8 mouse cellular contexts compared by ENCODE assay signal in genomic region chr1:59913869-59914225, GRCm38 (mm10). TPM values are rescaled to one million over a fixed set of nuclear protein-coding genes. Genes with fewer than 3 reads are reported as not detected.
DNase-seq lines count a peak whose midpoint lies in the region; ATAC-seq and TF ChIP-seq lines count a peak whose summit lies in the region.

No protein-coding gene starts in this region.

- H3K27ac ChIP-seq in CH12.LX (ENCODE audit: insufficient read depth, low read depth), result 0 out of 2 replicates have a peak overlapping the region, but pooled peaks have one; percentile 53
- H3K27ac ChIP-seq in embryonic fibroblast, embryonic 13.5 days (ENCODE audit: insufficient read depth, low read length), result no peak overlapping the region
- peak overlapping the region; percentile 99 for H3K27ac ChIP-seq in hindbrain, embryonic 16.5 days (ENCODE audit: low read depth, low read length)
- H3K27ac ChIP-seq in stomach, postnatal 0 days (replicated peaks), result peak overlapping the region; percentile 97

- no peak for TF ChIP-seq CTCF in CH12.LX (conservative IDR thresholded peaks at IDR 0.05 in 1 of 2, IDR thresholded peaks at IDR 0.05 in 1 of 2; ENCODE audit: low read depth in 2 of 2, low read length in 2 of 2)
- no peak for TF ChIP-seq CTCF in embryonic fibroblast, embryonic 13.5 days (IDR thresholded peaks at IDR 0.05; ENCODE audit: borderline replicate concordance, insufficient read depth, low read length)
- no peak for TF ChIP-seq CTCF in stomach, postnatal 0 days (IDR thresholded peaks at IDR 0.05; ENCODE audit: low read depth)

- peak overlapping the region; percentile 69 to 93 (median 89) for H3K4me3 ChIP-seq in CH12.LX (replicated peaks in 1 of 3; ENCODE audit: low read depth in 2 of 3, low read length in 2 of 3, poor library complexity in 1 of 3)
- H3K4me3 ChIP-seq in embryonic fibroblast, embryonic 13.5 days (ENCODE audit: insufficient read depth, low read length), result peak overlapping the region; percentile 82
- peak overlapping the region; percentile 75 for H3K4me3 ChIP-seq in hindbrain, embryonic 16.5 days (ENCODE audit: low read length)
- peak overlapping the region; percentile 95 for H3K4me3 ChIP-seq in stomach, postnatal 0 days (ENCODE audit: low read depth, low read length)

- no peak for TF ChIP-seq POLR2A in CH12.LX (IDR thresholded peaks at IDR 0.05; ENCODE audit: low read depth, low read length)
- TF ChIP-seq POLR2A in embryonic fibroblast, embryonic 13.5 days (IDR thresholded peaks at IDR 0.05; ENCODE audit: low read depth, low read length), result no peak

- H3K9me3 ChIP-seq in CH12.LX (replicated peaks; ENCODE audit: low read length), result no peaks in the 10 kb centered on the region
- H3K9me3 ChIP-seq in hindbrain, embryonic 16.5 days (ENCODE audit: control insufficient read depth, low read length), result no peaks in the 10 kb centered on the region
- no peaks in the 10 kb centered on the region for H3K9me3 ChIP-seq in stomach, postnatal 0 days (ENCODE audit: control insufficient read depth, low read length)

- no peaks in the 10 kb centered on the region for H3K36me3 ChIP-seq in CH12.LX (replicated peaks in 1 of 2; ENCODE audit: control insufficient read depth in 1 of 2, insufficient read depth in 1 of 2, low read length in 1 of 2)
- H3K36me3 ChIP-seq in hindbrain, embryonic 16.5 days (ENCODE audit: control insufficient read depth, insufficient read depth, low read length), result no peaks in the 10 kb centered on the region
- no peaks in the 10 kb centered on the region for H3K36me3 ChIP-seq in stomach, postnatal 0 days (ENCODE audit: control insufficient read depth, insufficient read depth, low read length)

- peak; percentile 37 for TF ChIP-seq EP300 in CH12.LX (IDR thresholded peaks at IDR 0.05; ENCODE audit: low read length)
- no peak for TF ChIP-seq EP300 in stomach, postnatal 0 days (optimal IDR thresholded peaks at IDR 0.05)

- dilution Hi-C loops in CH12.LX (cut with MboI; ENCODE audit: extremely low pct_ligation_motif_present, extremely low pct_unique_long_range_greater_than_20kb, low sequenced_read_pairs), result no loop called here

- in situ Hi-C loops in CH12.LX (cut with MboI; ENCODE audit: low pct_ligation_motif_present, low pct_unique_long_range_greater_than_20kb, low sequenced_read_pairs), result no loop called here

- DNase-seq in kidney, adult 11 months, result peak; percentile 46
- DNase-seq in kidney, adult 8-10 months, result no peak
- peak; percentile 74 for DNase-seq in CH12.LX (ENCODE audit: extremely low read depth)
- DNase-seq in lung, postnatal 36 days, result peak; percentile 66
- DNase-seq in stomach, postnatal 0 days (ENCODE audit: low spot score), result no peak
- DNase-seq in cerebellum, adult 11 months, result no peak

- no peak for TF ChIP-seq RAD21 in CH12.LX (IDR thresholded peaks at IDR 0.05; ENCODE audit: low read depth, low read length)

- ATAC-seq in hindbrain, embryonic 16.5 days, result no peak
- 0 out of 2 replicates have a peak, but pooled peaks have one; percentile 1 for ATAC-seq in stomach, postnatal 0 days (ENCODE audit: low FRiP score, low TSS enrichment)

- peaks cover 4 to 45% of the 10 kb centered on the region in 2 experiments; a peak in 2 of 4 replicates for H3K4me1 ChIP-seq in CH12.LX (ENCODE audit: control insufficient read depth in 1 of 2, insufficient read depth in 2 of 2)
- peaks cover 9% of the 10 kb centered on the region for H3K4me1 ChIP-seq in embryonic fibroblast, embryonic 13.5 days (ENCODE audit: control insufficient read depth, insufficient read depth, low read length)
- H3K4me1 ChIP-seq in hindbrain, embryonic 16.5 days (ENCODE audit: control insufficient read depth, insufficient read depth, low read depth, low read length), result peaks cover 22% of the 10 kb centered on the region
- 0 out of 2 replicates have a peak, but pooled peaks cover 3% of the 10 kb centered on the region for H3K4me1 ChIP-seq in stomach, postnatal 0 days (replicated peaks; ENCODE audit: control insufficient read depth, insufficient read depth)

- no peaks in the 10 kb centered on the region for H3K27me3 ChIP-seq in CH12.LX (replicated peaks)
- no peaks in the 10 kb centered on the region for H3K27me3 ChIP-seq in hindbrain, embryonic 16.5 days (replicated peaks; ENCODE audit: control insufficient read depth, insufficient read depth, low read length)
- H3K27me3 ChIP-seq in stomach, postnatal 0 days (ENCODE audit: control insufficient read depth, insufficient read depth, low read length), result no peaks in the 10 kb centered on the region

- peak overlapping the region; percentile 88 for H3K9ac ChIP-seq in CH12.LX (ENCODE audit: insufficient read depth, low read depth)
- H3K9ac ChIP-seq in hindbrain, embryonic 16.5 days (ENCODE audit: low read depth, low read length), result peak overlapping the region; percentile 86
- H3K9ac ChIP-seq in stomach, postnatal 0 days (ENCODE audit: low read length), result peak overlapping the region; percentile 98

- peak overlapping the region; percentile 92 for H3K4me2 ChIP-seq in CH12.LX (ENCODE audit: insufficient read depth, low read depth, poor library complexity, severe bottlenecking)
- peak overlapping the region; percentile 83 for H3K4me2 ChIP-seq in hindbrain, embryonic 16.5 days (ENCODE audit: low read length)
- peak overlapping the region; percentile 84 for H3K4me2 ChIP-seq in stomach, postnatal 0 days (replicated peaks; ENCODE audit: low read depth)

- peaks cover 8% of the 10 kb centered on the region; the same call in 1 of the 2 replicates for H3K79me2 ChIP-seq in CH12.LX (replicated peaks; ENCODE audit: control insufficient read depth, extremely low read depth, insufficient read depth, poor library complexity, severe bottlenecking)

- WGBS in hindbrain, embryonic 16.5 days, result 5% methylated on average over 12 of the region's 12 CpGs
- 1% methylated on average over 12 of the region's 12 CpGs for WGBS in stomach, postnatal 0 days

TF ChIP-seq in CH12.LX, 34 proteins besides CTCF, POLR2A, EP300 and RAD21:
- no peak for TF ChIP-seq ZMIZ1 (IDR thresholded peaks at IDR 0.05; ENCODE audit: low read depth, low read length)
- no peak for TF ChIP-seq USF2 (conservative IDR thresholded peaks at IDR 0.05; ENCODE audit: low read depth, low read length)
- TF ChIP-seq BHLHE40 (IDR thresholded peaks at IDR 0.05; ENCODE audit: low read depth, low read length), result no peak
- TF ChIP-seq TCF12 (IDR thresholded peaks at IDR 0.05; ENCODE audit: low read depth, low read length), result no peak
- no peak for TF ChIP-seq MAFK (IDR thresholded peaks at IDR 0.05; ENCODE audit: insufficient replicate concordance, low read length)
- no peak for TF ChIP-seq CHD1 (IDR thresholded peaks at IDR 0.05; ENCODE audit: low read depth, low read length)
- peak; percentile 8; the same call in 1 of the 2 replicates for TF ChIP-seq SIN3A (IDR thresholded peaks at IDR 0.05; ENCODE audit: low read length)
- TF ChIP-seq IRF4 (IDR thresholded peaks at IDR 0.05; ENCODE audit: low read depth, low read length), result peak; percentile 52; the same call in 1 of the 2 replicates
- no peak for TF ChIP-seq CHD2 (IDR thresholded peaks at IDR 0.05; ENCODE audit: low read length)
- no peak for TF ChIP-seq NELFE (IDR thresholded peaks at IDR 0.05; ENCODE audit: low read depth, low read length)
- no peak for TF ChIP-seq ELF1 (IDR thresholded peaks at IDR 0.05; ENCODE audit: low read depth, low read length)
- TF ChIP-seq HCFC1 (IDR thresholded peaks at IDR 0.05; ENCODE audit: low read depth, low read length), result no peak
- TF ChIP-seq E2F4 (IDR thresholded peaks at IDR 0.05; ENCODE audit: insufficient replicate concordance, low read depth, low read length), result no peak
- TF ChIP-seq ETS1 (conservative IDR thresholded peaks at IDR 0.05; ENCODE audit: low read depth, low read length), result 0 out of 2 replicates have a peak, but pooled peaks have one; percentile 3

RNA-seq across cellular contexts. Expression of gene Fam117b, which starts 1.0 kb away (rescaled TPM):
- total RNA-seq in CH12.LX (2012; rRNA removed), result 5.7 and 6.4 TPM in 2 replicates
- 8.9 and 11.4 TPM in 2 replicates for total RNA-seq in CH12.LX (2014; rRNA removed)
- polyA plus RNA-seq in CH12.LX (2012; ENCODE audit: insufficient read length, low read depth), result 8.1 and 8.8 TPM in 2 replicates
- polyA plus RNA-seq in embryonic fibroblast, embryonic 13.5 days (2011; ENCODE audit: insufficient read length, low read depth, missing spikeins), result 21.0 and 22.3 TPM in 2 replicates
- polyA plus RNA-seq in hindbrain, embryonic 16.5 days (2015; fragmentation: Nextera tagmentation; extraction: Ambion mirVana), result 24.0 and 31.6 TPM in 2 replicates
- polyA plus RNA-seq in stomach, postnatal 0 days (2015; fragmentation: Nextera tagmentation; extraction: Ambion mirVana), result 4.1 and 4.3 TPM in 2 replicates

Comparison
In these comparisons a context has a peak if more than half of its experiments do, and no peak if none do; other contexts are left out.
1. DNase-seq: peak in kidney, adult 11 months (single experiment), CH12.LX (single experiment) and lung, postnatal 36 days (single experiment); none in kidney, adult 8-10 months (0 of 2), stomach, postnatal 0 days (single experiment) and cerebellum, adult 11 months (single experiment).
2. Peak in every context shown above with its lines, with median percentiles within 50 percentile points of each other: H3K4me2 ChIP-seq, H3K4me3 ChIP-seq and H3K9ac ChIP-seq.